Mouse (Mus musculus): ENCODE data around the gene Anp32a. TPM values are rescaled to one million over a fixed set of nuclear protein-coding genes. Genes with fewer than 3 reads are reported as not detected.

Gene Anp32a
- polyA plus RNA-seq, 1 experiment from 2014 or later, result 166 TPM

DNA sequence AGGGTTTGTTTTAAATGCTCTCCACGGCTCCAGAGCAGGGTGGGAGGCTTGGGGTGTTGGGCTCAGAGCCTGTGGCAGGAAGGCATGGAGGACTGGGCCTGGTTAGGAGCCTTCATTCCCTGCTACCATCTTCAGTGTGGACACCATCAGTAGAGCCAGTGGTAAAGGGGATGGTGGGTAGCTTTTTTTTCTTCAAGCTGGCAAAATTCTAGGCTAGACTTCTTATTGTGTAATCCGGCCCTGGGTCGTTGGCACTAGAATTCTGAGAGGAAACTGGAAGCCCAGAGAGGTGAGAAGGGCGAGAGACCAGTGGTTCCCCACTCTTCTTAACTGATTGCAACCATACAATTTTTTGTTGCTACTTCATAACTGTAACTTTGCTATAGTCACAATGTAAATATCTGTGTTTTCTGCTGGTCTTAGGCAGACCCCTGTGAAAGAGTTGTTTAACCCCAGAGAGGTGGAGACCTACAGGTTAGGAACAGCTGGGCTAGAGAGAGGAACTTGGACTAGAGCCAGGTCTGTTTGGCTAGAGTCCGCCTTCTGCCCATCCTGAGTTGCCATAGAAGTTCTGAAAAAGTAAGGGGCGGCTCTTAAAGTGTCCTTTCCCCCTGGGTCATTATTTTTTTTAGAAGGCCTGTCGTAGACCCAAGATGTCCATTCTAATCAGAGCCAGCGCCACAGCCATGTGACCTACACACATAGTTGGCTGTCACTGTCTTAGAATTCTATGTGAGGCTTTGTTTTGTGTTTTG, 24.4 kb downstream of the Anp32a start:
- H3K9me3 ChIP-seq (replicated peaks), result no peaks in the 10 kb centered on the region
- no peaks in the 10 kb centered on the region for H3K27me3 ChIP-seq
- no peak overlapping the region for H3K4me2 ChIP-seq (replicated peaks)
- ATAC-seq (ENCODE audit: low FRiP score), result no peak
- peaks cover 97% of the 10 kb centered on the region for H3K4me1 ChIP-seq
- 71% methylated on average over 8 of the region's 8 CpGs for WGBS
- H3K4me3 ChIP-seq, result no peak overlapping the region
- no peak overlapping the region for H3K9ac ChIP-seq
- H3K36me3 ChIP-seq, result no peaks in the 10 kb centered on the region
- peak overlapping the region; percentile 5; the same call in 1 of the 2 replicates for H3K27ac ChIP-seq

DNA sequence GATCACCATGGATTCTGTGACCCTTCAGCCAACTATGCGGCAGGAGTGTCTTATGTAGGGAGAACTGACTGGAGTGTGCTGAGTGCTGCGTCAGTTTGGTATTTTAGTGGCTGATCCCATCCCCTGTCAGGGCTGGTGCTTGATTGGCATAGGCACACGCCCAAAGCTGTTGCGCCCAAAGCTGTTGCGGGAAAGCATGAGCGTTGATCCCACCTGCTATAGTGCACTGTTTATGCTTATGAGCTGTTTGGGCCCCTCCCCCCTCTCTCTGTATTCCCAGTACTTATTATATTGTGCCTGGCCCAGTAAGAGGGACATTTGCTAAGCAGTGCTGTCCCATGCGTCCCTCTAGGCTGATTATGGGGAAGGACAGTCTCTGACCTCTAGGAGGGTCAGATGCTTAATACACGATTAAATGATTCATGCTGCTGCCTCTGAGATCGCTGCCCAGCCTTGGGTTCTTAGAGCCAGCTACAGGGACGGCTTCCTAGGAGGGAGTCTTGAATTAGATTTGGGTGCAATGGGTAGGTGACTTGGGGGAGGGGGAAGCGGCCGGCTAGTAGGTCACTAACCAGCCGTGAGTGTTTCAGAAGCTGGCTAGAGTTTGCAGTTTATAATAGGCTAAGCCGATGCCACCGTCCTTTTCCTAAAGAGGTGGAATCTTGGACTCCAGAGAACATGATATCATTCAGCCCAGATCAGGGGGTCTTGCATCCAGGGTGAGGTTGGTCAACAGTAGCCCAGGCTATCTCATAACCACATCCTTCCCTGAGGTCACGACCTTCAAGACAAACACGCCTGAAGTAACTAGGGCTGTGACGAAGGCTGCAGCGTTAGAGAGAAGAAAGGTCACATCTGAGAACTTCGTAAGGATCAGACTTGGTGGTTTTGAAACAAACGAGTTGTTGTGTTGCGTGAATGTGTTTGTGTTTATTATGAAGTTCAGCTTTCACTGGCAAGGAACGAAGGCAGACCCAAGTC, 25.7 kb downstream of the Anp32a start:
- Histone ChIP-seq H3K27me3 (no peaks in the 10 kb centered on the region), H3K27ac (peak overlapping the region; percentile 5; the same call in 1 of the 2 replicates), H3K4me2 (replicated peaks) (no peak overlapping the region), H3K9me3 (replicated peaks) (no peaks in the 10 kb centered on the region), H3K4me3 (no peak overlapping the region), H3K9ac (0 out of 2 replicates have a peak overlapping the region, but pooled peaks have one; percentile 6), H3K36me3 (no peaks in the 10 kb centered on the region), H3K4me1 (peaks cover 93% of the 10 kb centered on the region)
- no peak for ATAC-seq (ENCODE audit: low FRiP score)
- WGBS, result 60% methylated on average over 23 of the region's 23 CpGs

DNA sequence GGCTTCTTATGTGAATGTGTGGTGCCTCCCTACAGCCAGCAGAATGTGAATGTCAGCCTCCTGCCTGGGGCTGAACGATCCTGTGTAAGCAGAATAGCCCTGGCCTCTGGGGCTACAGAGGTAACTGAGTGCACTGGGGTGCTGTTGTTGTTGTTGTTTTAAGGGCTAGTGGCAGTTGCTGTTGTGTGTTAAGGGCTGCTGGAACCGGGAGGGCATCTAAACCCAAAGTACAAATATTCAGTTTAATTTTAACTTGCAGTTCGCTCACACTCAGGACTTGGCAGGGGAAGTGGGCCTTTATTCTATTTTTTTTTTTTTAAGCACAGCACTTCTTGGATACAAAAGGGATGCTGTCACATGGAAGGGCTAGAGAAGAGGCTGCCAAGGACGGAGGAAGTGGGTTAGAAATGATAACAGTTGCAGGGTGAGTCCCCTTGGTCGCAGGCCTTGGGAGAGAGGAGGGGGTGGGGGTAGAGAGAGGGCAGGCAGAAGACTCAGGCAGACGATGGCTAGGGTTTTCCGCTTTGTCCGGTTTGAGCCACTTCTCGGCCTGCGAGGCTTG, 26.5 kb downstream of the Anp32a start:
- Histone ChIP-seq H3K4me2 (replicated peaks) (no peak overlapping the region), H3K9ac (no peak overlapping the region), H3K27me3 (no peaks in the 10 kb centered on the region), H3K9me3 (replicated peaks) (no peaks in the 10 kb centered on the region), H3K4me1 (peaks cover 90% of the 10 kb centered on the region), H3K4me3 (no peak overlapping the region), H3K27ac (0 out of 2 replicates have a peak overlapping the region, but pooled peaks have one; percentile 5), H3K36me3 (0 out of 2 replicates have a peak, but pooled peaks cover 5% of the 10 kb centered on the region)
- WGBS, result 52% methylated on average over 10 of the region's 10 CpGs
- no peak for ATAC-seq (ENCODE audit: low FRiP score)

DNA sequence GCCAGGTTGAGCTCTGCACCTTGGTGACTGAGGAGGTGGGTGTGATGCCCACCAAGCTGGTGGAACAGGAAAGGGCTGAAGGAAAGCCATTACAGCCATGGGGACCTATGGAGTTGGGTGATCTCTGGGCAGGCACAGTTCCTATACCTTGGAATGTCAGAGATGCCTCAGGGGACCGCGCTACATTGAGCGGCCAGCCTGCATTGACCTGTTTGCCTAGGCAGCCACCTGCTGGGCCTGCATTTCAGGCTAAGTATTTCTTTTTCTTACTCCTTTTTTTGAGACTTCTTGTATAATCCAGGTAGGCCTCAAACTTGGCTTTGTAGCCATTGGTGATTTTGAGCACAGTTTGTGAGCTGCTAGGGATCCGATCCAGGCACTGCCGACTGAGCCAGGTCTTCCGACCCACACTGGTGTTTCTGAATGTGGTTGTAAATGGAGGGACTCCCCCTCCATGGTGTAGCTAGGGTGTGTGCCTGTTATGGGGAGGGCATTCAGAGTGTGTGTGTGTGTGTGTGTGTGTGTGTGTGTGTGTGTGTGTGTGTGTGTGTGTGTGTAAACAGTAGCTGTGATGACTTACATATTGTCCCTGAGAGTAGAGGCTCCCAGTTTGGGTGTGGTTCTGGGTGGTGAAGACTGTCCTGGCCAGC, 27.3 kb downstream of the Anp32a start:
- Histone ChIP-seq H3K4me2 (replicated peaks) (no peak overlapping the region), H3K9ac (no peak overlapping the region), H3K9me3 (replicated peaks) (no peaks in the 10 kb centered on the region), H3K4me3 (no peak overlapping the region), H3K27me3 (no peaks in the 10 kb centered on the region), H3K4me1 (peaks cover 90% of the 10 kb centered on the region), H3K27ac (0 out of 2 replicates have a peak overlapping the region, but pooled peaks have one; percentile 5), H3K36me3 (peaks cover 13% of the 10 kb centered on the region)
- WGBS, result 75% methylated on average over 6 of the region's 6 CpGs
- no peak for ATAC-seq (ENCODE audit: low FRiP score)

DNA sequence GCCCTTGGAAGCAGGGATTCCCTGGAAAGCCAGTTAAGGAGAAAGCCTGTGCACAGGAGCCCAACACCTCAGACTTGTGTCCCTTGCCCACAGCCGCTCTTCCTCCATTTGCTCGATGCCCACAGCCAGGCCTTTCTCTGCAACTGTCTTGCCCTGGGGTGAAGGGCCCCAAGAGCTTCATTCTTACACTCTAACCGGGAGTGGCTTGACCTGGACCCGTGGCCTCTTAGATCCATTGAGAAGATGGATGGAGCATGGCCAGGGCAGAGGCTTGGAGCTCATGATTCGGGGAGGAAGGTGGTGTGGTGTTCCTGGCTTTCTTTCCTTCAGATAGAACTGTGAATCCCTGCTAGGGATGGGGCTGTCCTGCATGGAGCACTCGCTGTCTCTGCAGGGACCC, 28.1 kb downstream of the Anp32a start:
- H3K27ac ChIP-seq, result no peak overlapping the region
- H3K4me1 ChIP-seq, result peaks cover 87% of the 10 kb centered on the region
- no peak overlapping the region for H3K9ac ChIP-seq
- H3K4me2 ChIP-seq (replicated peaks), result no peak overlapping the region
- no peaks in the 10 kb centered on the region for H3K9me3 ChIP-seq (replicated peaks)
- no peaks in the 10 kb centered on the region for H3K27me3 ChIP-seq
- H3K36me3 ChIP-seq, result peaks cover 21% of the 10 kb centered on the region
- no peak overlapping the region for H3K4me3 ChIP-seq
- no peak for ATAC-seq (ENCODE audit: low FRiP score)
- 78% methylated on average over 6 of the region's 6 CpGs for WGBS

DNA sequence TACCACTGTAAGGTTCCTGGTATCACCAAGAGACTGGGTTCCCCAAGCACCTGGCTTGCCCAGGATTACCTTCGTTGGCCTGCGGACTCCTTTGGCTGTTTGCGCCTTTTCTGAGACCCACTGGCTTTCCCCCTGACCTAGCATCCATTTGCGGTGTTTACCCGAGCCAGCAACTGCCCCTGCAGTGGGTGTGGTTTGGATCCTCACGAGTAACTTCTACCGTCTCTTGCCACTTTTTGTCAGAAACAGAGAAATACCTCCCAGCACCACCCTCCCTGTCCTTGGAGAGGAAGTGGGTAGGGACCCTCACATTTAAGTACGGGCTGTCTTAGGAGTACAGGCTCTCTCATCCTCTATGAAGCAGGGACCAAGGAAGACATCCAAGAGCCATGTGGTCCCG, 29.1 kb downstream of the Anp32a start:
- Histone ChIP-seq H3K9ac (no peak overlapping the region), H3K4me3 (no peak overlapping the region), H3K4me2 (replicated peaks) (no peak overlapping the region), H3K36me3 (peaks cover 30% of the 10 kb centered on the region), H3K27ac (no peak overlapping the region), H3K4me1 (peaks cover 77% of the 10 kb centered on the region), H3K9me3 (replicated peaks) (no peaks in the 10 kb centered on the region), H3K27me3 (no peaks in the 10 kb centered on the region)
- no peak for ATAC-seq (ENCODE audit: low FRiP score)
- WGBS, result 79% methylated on average over 9 of the region's 9 CpGs

DNA sequence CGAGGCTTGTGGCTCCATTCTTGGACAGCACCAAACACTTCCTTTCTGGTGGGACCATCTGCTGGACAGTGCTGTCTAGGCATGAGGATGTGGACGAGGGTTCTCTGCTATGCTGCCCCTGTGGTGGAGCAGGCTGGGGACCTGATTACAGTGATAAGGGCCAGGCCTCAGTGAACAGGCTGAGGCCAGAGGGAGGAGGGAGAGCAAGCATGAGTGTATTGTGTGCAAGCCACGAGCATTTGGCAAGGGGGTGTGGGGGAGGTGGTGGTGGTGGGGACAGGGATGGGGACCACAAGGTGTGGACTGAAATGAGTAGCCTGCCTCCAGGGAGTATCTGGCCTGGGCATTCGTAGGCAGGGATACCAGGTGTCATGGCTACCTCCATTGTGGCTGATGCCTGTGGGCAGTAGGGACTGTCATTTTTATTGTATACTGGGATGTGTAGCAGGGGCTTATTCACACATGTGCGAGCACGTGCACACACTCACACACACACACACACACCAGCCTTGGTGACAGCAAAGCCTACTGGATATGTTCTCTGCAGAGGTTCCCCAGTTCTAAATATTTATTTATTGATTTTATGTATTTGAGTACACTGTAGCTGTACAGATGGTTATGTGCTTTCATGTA, 29.7 kb downstream of the Anp32a start:
- ATAC-seq (ENCODE audit: low FRiP score), result no peak
- H3K27ac ChIP-seq, result no peak overlapping the region
- no peak overlapping the region for H3K4me3 ChIP-seq
- WGBS, result 64% methylated on average over 6 of the region's 6 CpGs
- H3K27me3 ChIP-seq, result no peaks in the 10 kb centered on the region
- no peak overlapping the region for H3K9ac ChIP-seq
- H3K4me2 ChIP-seq (replicated peaks), result no peak overlapping the region
- no peaks in the 10 kb centered on the region for H3K9me3 ChIP-seq (replicated peaks)
- peaks cover 36% of the 10 kb centered on the region for H3K36me3 ChIP-seq
- H3K4me1 ChIP-seq, result peaks cover 71% of the 10 kb centered on the region

DNA sequence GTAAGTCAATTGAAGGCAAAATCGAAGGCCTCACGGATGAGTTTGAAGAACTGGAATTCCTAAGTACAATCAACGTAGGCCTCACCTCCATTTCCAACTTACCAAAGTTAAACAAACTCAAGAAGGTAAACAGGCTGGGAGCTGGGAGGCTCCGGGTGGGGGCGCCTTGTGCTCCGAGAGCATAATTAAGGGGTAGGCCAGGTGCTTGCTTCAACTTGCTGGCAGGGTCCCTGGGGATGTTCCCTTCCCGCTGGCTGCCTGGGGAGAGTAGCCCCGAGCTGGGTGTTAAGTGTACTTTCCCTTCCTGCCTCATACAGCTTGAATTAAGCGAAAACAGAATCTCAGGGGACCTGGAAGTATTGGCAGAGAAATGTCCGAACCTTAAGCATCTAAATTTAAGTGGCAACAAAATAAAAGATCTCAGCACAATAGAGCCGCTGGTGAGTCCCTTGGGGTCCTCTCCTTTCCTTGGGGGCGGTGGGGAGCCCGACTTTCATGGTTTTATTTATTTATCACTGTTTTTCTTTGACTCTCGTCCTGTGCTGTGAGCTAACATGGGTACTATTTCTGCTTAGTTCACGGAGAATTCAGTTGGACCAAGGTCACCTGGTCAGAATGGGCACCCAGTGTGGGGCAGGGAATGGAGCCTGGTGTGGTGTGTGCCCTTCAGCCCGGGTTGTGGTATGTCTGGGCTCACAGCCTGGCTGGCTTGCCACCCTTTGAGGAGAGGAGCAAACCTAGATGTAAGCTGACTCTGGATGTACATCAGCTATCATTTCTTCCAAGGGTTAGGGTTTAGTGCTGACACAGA, 30.9 kb downstream of the Anp32a start:
- Histone ChIP-seq H3K27ac (0 out of 2 replicates have a peak overlapping the region, but pooled peaks have one; percentile 23), H3K9ac (no peak overlapping the region), H3K36me3 (peaks cover 47% of the 10 kb centered on the region), H3K4me3 (no peak overlapping the region), H3K9me3 (replicated peaks) (no peaks in the 10 kb centered on the region), H3K4me2 (replicated peaks) (no peak overlapping the region), H3K27me3 (no peaks in the 10 kb centered on the region), H3K4me1 (peaks cover 59% of the 10 kb centered on the region)
- ATAC-seq (ENCODE audit: low FRiP score), result no peak
- WGBS, result 83% methylated on average over 16 of the region's 16 CpGs

DNA sequence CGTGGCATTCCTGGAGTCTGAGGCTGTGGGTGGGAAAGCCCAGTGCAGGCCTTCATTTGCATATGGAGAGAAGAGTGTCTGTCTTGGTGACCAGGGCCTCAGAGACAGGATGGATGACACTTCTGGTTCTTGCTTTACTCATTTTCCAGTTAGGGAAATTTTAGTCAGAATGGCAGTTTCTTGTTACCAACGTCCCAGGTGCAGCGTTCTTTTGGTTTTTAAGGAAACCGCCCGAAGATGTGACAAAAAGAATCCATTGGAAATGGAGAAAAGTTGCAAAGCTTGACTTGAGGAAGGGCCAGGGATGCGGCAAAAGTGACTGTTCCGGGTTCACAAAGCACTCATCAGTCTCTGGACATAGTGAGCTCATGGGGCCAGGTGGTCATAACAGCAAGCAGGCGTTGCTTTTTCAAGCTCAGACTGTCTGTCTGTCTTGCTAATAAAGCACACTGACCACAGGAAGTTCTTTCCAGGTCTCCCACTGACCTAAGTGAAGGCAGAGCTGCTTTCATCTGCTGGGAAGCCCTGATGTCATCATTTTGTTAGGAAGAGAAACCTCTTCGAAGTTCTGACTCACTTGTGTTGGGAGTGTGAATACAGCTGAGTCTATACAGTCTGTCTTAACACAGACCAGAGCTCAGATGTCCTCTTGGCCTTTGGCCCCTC, 31.6 kb downstream of the Anp32a start:
- no peak for ATAC-seq (ENCODE audit: low FRiP score)
- Histone ChIP-seq H3K9ac (no peak overlapping the region), H3K4me2 (replicated peaks) (no peak overlapping the region), H3K4me1 (peaks cover 52% of the 10 kb centered on the region), H3K27me3 (no peaks in the 10 kb centered on the region), H3K4me3 (no peak overlapping the region), H3K36me3 (peaks cover 54% of the 10 kb centered on the region), H3K27ac (no peak overlapping the region), H3K9me3 (replicated peaks) (no peaks in the 10 kb centered on the region)
- WGBS, result 85% methylated on average over 9 of the region's 9 CpGs

DNA sequence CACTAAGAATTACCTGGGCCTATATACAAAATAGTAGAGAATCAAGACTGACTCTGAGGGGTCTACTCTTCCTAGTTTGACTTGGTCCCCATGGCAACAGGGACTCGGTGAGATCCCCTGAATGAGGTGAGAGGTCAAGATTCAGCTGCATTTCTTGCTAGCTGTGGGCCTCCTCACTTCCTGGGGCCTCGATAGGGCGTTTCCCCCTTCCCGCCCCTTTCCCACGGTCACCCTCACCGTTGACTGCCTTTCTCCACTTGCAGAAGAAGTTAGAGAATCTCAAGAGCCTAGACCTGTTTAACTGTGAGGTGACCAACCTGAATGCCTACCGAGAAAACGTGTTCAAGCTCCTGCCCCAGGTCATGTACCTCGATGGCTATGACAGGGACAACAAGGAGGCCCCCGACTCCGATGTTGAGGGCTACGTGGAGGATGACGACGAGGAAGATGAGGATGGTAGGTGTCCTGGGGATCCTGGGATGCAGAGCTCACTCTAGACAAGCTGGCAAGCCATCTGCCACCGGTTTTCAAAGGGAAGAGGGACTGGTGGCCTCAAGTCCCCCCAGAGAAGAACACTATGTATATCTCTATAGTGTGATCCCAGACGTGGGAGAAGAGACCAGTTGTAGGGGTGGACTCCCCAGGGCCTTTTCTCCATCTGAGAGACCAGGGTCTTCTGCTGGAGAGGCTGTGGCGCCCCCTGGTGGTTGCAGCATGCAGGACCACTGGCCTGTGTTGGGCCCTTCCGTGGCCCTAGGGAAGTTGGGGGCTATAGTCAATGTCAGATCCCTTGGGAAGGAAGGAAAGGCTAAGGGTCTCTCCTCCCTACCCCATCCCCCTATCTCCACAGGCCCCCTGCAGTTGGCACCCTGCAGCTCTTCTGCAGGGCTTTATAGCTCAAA, 32.4 kb downstream of the Anp32a start:
- Histone ChIP-seq H3K36me3 (peaks cover 58% of the 10 kb centered on the region), H3K4me2 (replicated peaks) (no peak overlapping the region), H3K27me3 (no peaks in the 10 kb centered on the region), H3K27ac (no peak overlapping the region), H3K4me3 (no peak overlapping the region), H3K9me3 (replicated peaks) (no peaks in the 10 kb centered on the region), H3K4me1 (peaks cover 44% of the 10 kb centered on the region), H3K9ac (no peak overlapping the region)
- WGBS, result 60% methylated on average over 18 of the region's 18 CpGs
- ATAC-seq (ENCODE audit: low FRiP score), result no peak

Measured in hindbrain, embryonic 12.5 days (tissue).